Mouse (Mus musculus): ENCODE measurements around the gene Mdm2. TPM values are rescaled to one million over a fixed set of nuclear protein-coding genes. Genes with fewer than 3 reads are reported as not detected.
A peak's percentile ranks its signal among the peaks of the same experiment; 100 is the strongest.

The Mdm2 gene
- polyA plus RNA-seq, 1 experiment: 22.9 TPM

GRCm38 (mm10) chr10:117662316-117663055 lies 48.1 kb downstream of the Mdm2 start:
- no peak for TF ChIP-seq CTCF (conservative IDR thresholded peaks at IDR 0.05; ENCODE audit: insufficient read depth, insufficient read length, low read depth, low read length)
- no peak for TF ChIP-seq POLR2A (IDR thresholded peaks at IDR 0.05; ENCODE audit: low read depth, low read length)
- whole genome bisulfite sequencing: 62% methylated on average over 15 of the region's 15 CpGs
- no peaks in the 10 kb centered on the region for H3K36me3 ChIP-seq (ENCODE audit: control insufficient read depth, insufficient read depth, low read length)
- no peaks in the 10 kb centered on the region for H3K27me3 ChIP-seq (replicated peaks; ENCODE audit: control insufficient read depth, insufficient read depth, low read length)
- peak; percentile 73 for DNase-seq
- H3K4me3 ChIP-seq (ENCODE audit: insufficient read depth, low read depth, low read length): no peak overlapping the region
- H3K4me1 ChIP-seq (ENCODE audit: control insufficient read depth, insufficient read depth, low read length): peaks cover 15% of the 10 kb centered on the region; the same call in 1 of the 2 replicates
- peak overlapping the region; percentile 66 for H3K27ac ChIP-seq (ENCODE audit: insufficient read depth, low read depth, low read length)

GRCm38 (mm10) chr10:117659819-117660218 lies 50.7 kb downstream of the Mdm2 start:
- 59% methylated on average over 11 of the region's 11 CpGs for WGBS
- H3K27ac ChIP-seq (ENCODE audit: insufficient read depth, low read depth, low read length): no peak overlapping the region
- TF ChIP-seq CTCF (conservative IDR thresholded peaks at IDR 0.05; ENCODE audit: insufficient read depth, insufficient read length, low read depth, low read length) (no peak), POLR2A (IDR thresholded peaks at IDR 0.05; ENCODE audit: low read depth, low read length) (no peak)
- peak; percentile 31 for DNase-seq
- H3K4me1 ChIP-seq (ENCODE audit: control insufficient read depth, insufficient read depth, low read length): peaks cover 17% of the 10 kb centered on the region; the same call in 1 of the 2 replicates
- no peaks in the 10 kb centered on the region for H3K27me3 ChIP-seq (replicated peaks; ENCODE audit: control insufficient read depth, insufficient read depth, low read length)
- H3K36me3 ChIP-seq (ENCODE audit: control insufficient read depth, insufficient read depth, low read length): no peaks in the 10 kb centered on the region
- no peak overlapping the region for H3K4me3 ChIP-seq (ENCODE audit: insufficient read depth, low read depth, low read length)

- H3K36me3 ChIP-seq (ENCODE audit: control insufficient read depth, insufficient read depth, low read length): no peaks in the 10 kb centered on the region
- H3K27ac ChIP-seq (ENCODE audit: insufficient read depth, low read depth, low read length): no peak overlapping the region
- no peak for DNase-seq
- H3K4me1 ChIP-seq (ENCODE audit: control insufficient read depth, insufficient read depth, low read length): peaks cover 17% of the 10 kb centered on the region; the same call in 1 of the 2 replicates
- 68% methylated on average over 11 of the region's 11 CpGs for WGBS
- H3K4me3 ChIP-seq (ENCODE audit: insufficient read depth, low read depth, low read length): no peak overlapping the region
- H3K27me3 ChIP-seq (replicated peaks; ENCODE audit: control insufficient read depth, insufficient read depth, low read length): no peaks in the 10 kb centered on the region
- TF ChIP-seq CTCF (conservative IDR thresholded peaks at IDR 0.05; ENCODE audit: insufficient read depth, insufficient read length, low read depth, low read length) (no peak), POLR2A (IDR thresholded peaks at IDR 0.05; ENCODE audit: low read depth, low read length) (no peak)
Observed at GRCm38 (mm10) chr10:117659430-117659813, 51.1 kb downstream of the Mdm2 start.

- peaks cover 14% of the 10 kb centered on the region; the same call in 1 of the 2 replicates for H3K4me1 ChIP-seq (ENCODE audit: control insufficient read depth, insufficient read depth, low read length)
- DNase-seq: no peak
- no peak overlapping the region for H3K27ac ChIP-seq (ENCODE audit: insufficient read depth, low read depth, low read length)
- no peaks in the 10 kb centered on the region for H3K27me3 ChIP-seq (replicated peaks; ENCODE audit: control insufficient read depth, insufficient read depth, low read length)
- H3K4me3 ChIP-seq (ENCODE audit: insufficient read depth, low read depth, low read length): no peak overlapping the region
- TF ChIP-seq CTCF (conservative IDR thresholded peaks at IDR 0.05; ENCODE audit: insufficient read depth, insufficient read length, low read depth, low read length): no peak
- no peak for TF ChIP-seq POLR2A (IDR thresholded peaks at IDR 0.05; ENCODE audit: low read depth, low read length)
- 93% methylated on average over 14 of the region's 14 CpGs for WGBS
- H3K36me3 ChIP-seq (ENCODE audit: control insufficient read depth, insufficient read depth, low read length): no peaks in the 10 kb centered on the region
Observed at GRCm38 (mm10) chr10:117658522-117659429, 51.8 kb downstream of the Mdm2 start.

- Histone ChIP-seq H3K4me3 (ENCODE audit: insufficient read depth, low read depth, low read length) (no peak overlapping the region), H3K36me3 (ENCODE audit: control insufficient read depth, insufficient read depth, low read length) (no peaks in the 10 kb centered on the region), H3K27me3 (replicated peaks; ENCODE audit: control insufficient read depth, insufficient read depth, low read length) (no peaks in the 10 kb centered on the region), H3K4me1 (ENCODE audit: control insufficient read depth, insufficient read depth, low read length) (peaks cover 5% of the 10 kb centered on the region; the same call in 1 of the 2 replicates), H3K27ac (ENCODE audit: insufficient read depth, low read depth, low read length) (no peak overlapping the region)
- no peak for DNase-seq
- TF ChIP-seq CTCF (conservative IDR thresholded peaks at IDR 0.05; ENCODE audit: insufficient read depth, insufficient read length, low read depth, low read length): no peak
- no peak for TF ChIP-seq POLR2A (IDR thresholded peaks at IDR 0.05; ENCODE audit: low read depth, low read length)
- 78% methylated on average over 3 of the region's 3 CpGs for WGBS
Observed at GRCm38 (mm10) chr10:117657659-117658306, 52.8 kb downstream of the Mdm2 start.

- WGBS: 82% methylated on average over 7 of the region's 7 CpGs
- TF ChIP-seq CTCF (conservative IDR thresholded peaks at IDR 0.05; ENCODE audit: insufficient read depth, insufficient read length, low read depth, low read length) (no peak), POLR2A (IDR thresholded peaks at IDR 0.05; ENCODE audit: low read depth, low read length) (no peak)
- Histone ChIP-seq H3K4me1 (ENCODE audit: control insufficient read depth, insufficient read depth, low read length) (peaks cover 2% of the 10 kb centered on the region; the same call in 1 of the 2 replicates), H3K4me3 (ENCODE audit: insufficient read depth, low read depth, low read length) (no peak overlapping the region), H3K27me3 (replicated peaks; ENCODE audit: control insufficient read depth, insufficient read depth, low read length) (no peaks in the 10 kb centered on the region), H3K27ac (ENCODE audit: insufficient read depth, low read depth, low read length) (no peak overlapping the region), H3K36me3 (ENCODE audit: control insufficient read depth, insufficient read depth, low read length) (no peaks in the 10 kb centered on the region)
- no peak for DNase-seq
Observed at GRCm38 (mm10) chr10:117656985-117657658, 53.4 kb downstream of the Mdm2 start.
